Mouse (Mus musculus) lung, postnatal 36 days (tissue): ENCODE data around the gene Slc22a22.

ENCODE experiments used
- DNase-seq: peaks from one replicate; pipeline ENCODE4 v3.0.0; 2022; ENCODE audit warnings: mixed read lengths

The Slc22a22 gene

GRCm38 (mm10) chr15:57477525-57477924, at the start of gene Slc22a22:
Slc22a22 (minus strand) TSS chr15:57477625.
- no peak for DNase-seq

- no peak for DNase-seq
These were observed 46.3 kb upstream of the Slc22a22 start for GRCm38 (mm10) chr15:57523510-57524298.

- DNase-seq, result no peak
These were observed 44.7 kb upstream of the Slc22a22 start for GRCm38 (mm10) chr15:57522160-57522559.

GRCm38 (mm10) chr15:57509185-57510172, 32.1 kb upstream of the Slc22a22 start:
- DNase-seq, result no peak

- peak; percentile 81 for DNase-seq
These were observed 31.1 kb upstream of the Slc22a22 start for GRCm38 (mm10) chr15:57508242-57509184.

- no peak for DNase-seq
These were observed 26.8 kb upstream of the Slc22a22 start for GRCm38 (mm10) chr15:57504126-57504705.

GRCm38 (mm10) chr15:57503656-57504055, 26.2 kb upstream of the Slc22a22 start:
- no peak for DNase-seq

- DNase-seq, result no peak
These were observed 24.1 kb upstream of the Slc22a22 start for GRCm38 (mm10) chr15:57501559-57501958.

GRCm38 (mm10) chr15:57496106-57496505, 18.7 kb upstream of the Slc22a22 start:
- no peak for DNase-seq

GRCm38 (mm10) chr15:57482509-57482908, 5.1 kb upstream of the Slc22a22 start:
- DNase-seq, result no peak

GRCm38 (mm10) chr15:57471648-57472047, 5.8 kb downstream of the Slc22a22 start:
- no peak for DNase-seq

GRCm38 (mm10) chr15:57465996-57466395, 11.4 kb downstream of the Slc22a22 start:
- DNase-seq, result no peak

GRCm38 (mm10) chr15:57465061-57465460, 12.4 kb downstream of the Slc22a22 start:
- no peak for DNase-seq

- no peak for DNase-seq
These were observed 13.4 kb downstream of the Slc22a22 start for GRCm38 (mm10) chr15:57464066-57464465.

- DNase-seq, result no peak
These were observed 16.1 kb downstream of the Slc22a22 start for GRCm38 (mm10) chr15:57461284-57461683.

- DNase-seq, result no peak
These were observed 20.1 kb downstream of the Slc22a22 start for GRCm38 (mm10) chr15:57457374-57457773.

GRCm38 (mm10) chr15:57434710-57435404, 42.6 kb downstream of the Slc22a22 start:
- no peak for DNase-seq

- DNase-seq, result peak; percentile 1
These were observed 68.9 kb downstream of the Slc22a22 start for GRCm38 (mm10) chr15:57408498-57408897.

- no peak for DNase-seq
These were observed 78.8 kb downstream of the Slc22a22 start for GRCm38 (mm10) chr15:57398439-57399148.

- no peak for DNase-seq
These were observed 83.4 kb downstream of the Slc22a22 start for GRCm38 (mm10) chr15:57394053-57394452.

- no peak for DNase-seq
These were observed 97.0 kb downstream of the Slc22a22 start for GRCm38 (mm10) chr15:57380381-57380780.
